Mouse (Mus musculus): Measurements from ENCODE around the gene Cbx3. TPM values are rescaled to one million over a fixed set of nuclear protein-coding genes. Genes with fewer than 3 reads are reported as not detected.
"Not testable (repeated sequence)": the region's sequence is repeated elsewhere in the genome, so short reads cannot be mapped to it uniquely, and the experiment has no call there.

Gene Cbx3
- polyA plus RNA-seq, 1 experiment from 2014 or later: 735 TPM

GRCm38 (mm10) chr6:51479136-51479731 lies 9.1 kb downstream of the Cbx3 start:
- H3K27me3 ChIP-seq (ENCODE audit: control insufficient read depth, insufficient read depth, low read length): no peaks in the 10 kb centered on the region
- ATAC-seq (replicated peaks; ENCODE audit: low FRiP score) (no peak), DNase-seq (ENCODE audit: low spot score) (no peak)
- H3K4me2 ChIP-seq (ENCODE audit: low read depth, low read length, severe bottlenecking): no peak overlapping the region
- H3K9me3 ChIP-seq (ENCODE audit: control insufficient read depth, low read length): no peaks in the 10 kb centered on the region
- peaks cover 28% of the 10 kb centered on the region for H3K36me3 ChIP-seq (ENCODE audit: control insufficient read depth, insufficient read depth, low read length)
- no peaks in the 10 kb centered on the region for H3K4me1 ChIP-seq (replicated peaks; ENCODE audit: control insufficient read depth, insufficient read depth, low read length)
- H3K9ac ChIP-seq (ENCODE audit: low read length): no peak overlapping the region
- WGBS: 95% methylated on average over 4 of the region's 4 CpGs
- H3K27ac ChIP-seq (ENCODE audit: low read depth, low read length): no peak overlapping the region
- no peak overlapping the region for H3K4me3 ChIP-seq (ENCODE audit: low read depth, low read length)

- Histone ChIP-seq H3K4me3 (ENCODE audit: low read depth, low read length) (no peak overlapping the region), H3K4me2 (ENCODE audit: low read depth, low read length, severe bottlenecking) (no peak overlapping the region), H3K9me3 (ENCODE audit: control insufficient read depth, low read length) (no peaks in the 10 kb centered on the region), H3K36me3 (ENCODE audit: control insufficient read depth, insufficient read depth, low read length) (peaks cover 25% of the 10 kb centered on the region), H3K27me3 (ENCODE audit: control insufficient read depth, insufficient read depth, low read length) (no peaks in the 10 kb centered on the region), H3K27ac (ENCODE audit: low read depth, low read length) (no peak overlapping the region), H3K4me1 (replicated peaks; ENCODE audit: control insufficient read depth, insufficient read depth, low read length) (no peaks in the 10 kb centered on the region), H3K9ac (ENCODE audit: low read length) (no peak overlapping the region)
- no peak for ATAC-seq (replicated peaks; ENCODE audit: low FRiP score)
- 96% methylated on average over 8 of the region's 8 CpGs for WGBS
- no peak for DNase-seq (ENCODE audit: low spot score)
These were observed 11.4 kb downstream of the Cbx3 start for GRCm38 (mm10) chr6:51481548-51481947.

GRCm38 (mm10) chr6:51483861-51484260 lies 13.7 kb downstream of the Cbx3 start:
- Histone ChIP-seq H3K27ac (ENCODE audit: low read depth, low read length) (no peak overlapping the region), H3K9ac (ENCODE audit: low read length) (no peak overlapping the region), H3K36me3 (ENCODE audit: control insufficient read depth, insufficient read depth, low read length) (peaks cover 19% of the 10 kb centered on the region), H3K4me2 (ENCODE audit: low read depth, low read length, severe bottlenecking) (no peak overlapping the region), H3K27me3 (ENCODE audit: control insufficient read depth, insufficient read depth, low read length) (no peaks in the 10 kb centered on the region), H3K9me3 (ENCODE audit: control insufficient read depth, low read length) (no peaks in the 10 kb centered on the region), H3K4me1 (replicated peaks; ENCODE audit: control insufficient read depth, insufficient read depth, low read length) (no peaks in the 10 kb centered on the region), H3K4me3 (ENCODE audit: low read depth, low read length) (no peak overlapping the region)
- 94% methylated on average over 3 of the region's 3 CpGs for WGBS
- ATAC-seq (replicated peaks; ENCODE audit: low FRiP score) (no peak), DNase-seq (ENCODE audit: low spot score) (no peak)

GRCm38 (mm10) chr6:51484556-51484955 lies 14.4 kb downstream of the Cbx3 start:
- ATAC-seq (replicated peaks; ENCODE audit: low FRiP score); DNase-seq (ENCODE audit: low spot score); H3K9ac ChIP-seq (ENCODE audit: low read length): not testable (repeated sequence)

GRCm38 (mm10) chr6:51485646-51486045 lies 15.5 kb downstream of the Cbx3 start:
- WGBS: 60% methylated on average over 2 of the region's 2 CpGs
- Histone ChIP-seq H3K9ac (ENCODE audit: low read length) (no peak overlapping the region), H3K9me3 (ENCODE audit: control insufficient read depth, low read length) (no peaks in the 10 kb centered on the region), H3K4me1 (replicated peaks; ENCODE audit: control insufficient read depth, insufficient read depth, low read length) (no peaks in the 10 kb centered on the region), H3K27me3 (ENCODE audit: control insufficient read depth, insufficient read depth, low read length) (no peaks in the 10 kb centered on the region), H3K36me3 (ENCODE audit: control insufficient read depth, insufficient read depth, low read length) (peaks cover 10% of the 10 kb centered on the region), H3K27ac (ENCODE audit: low read depth, low read length) (no peak overlapping the region), H3K4me3 (ENCODE audit: low read depth, low read length) (no peak overlapping the region), H3K4me2 (ENCODE audit: low read depth, low read length, severe bottlenecking) (no peak overlapping the region)
- ATAC-seq (replicated peaks; ENCODE audit: low FRiP score) (no peak), DNase-seq (ENCODE audit: low spot score) (no peak)

More at GRCm38 (mm10) chr6:51484556-51484955, 14.4 kb downstream of the Cbx3 start:
- not testable (repeated sequence) for H3K9me3 ChIP-seq (ENCODE audit: control insufficient read depth, low read length); H3K4me2 ChIP-seq (ENCODE audit: low read depth, low read length, severe bottlenecking); H3K4me3 ChIP-seq (ENCODE audit: low read depth, low read length); H3K27me3 ChIP-seq (ENCODE audit: control insufficient read depth, insufficient read depth, low read length); H3K27ac ChIP-seq (ENCODE audit: low read depth, low read length); H3K4me1 ChIP-seq (replicated peaks; ENCODE audit: control insufficient read depth, insufficient read depth, low read length)
- 87% methylated on average over 8 of the region's 8 CpGs for WGBS
- H3K36me3 ChIP-seq (ENCODE audit: control insufficient read depth, insufficient read depth, low read length): peaks cover 18% of the 10 kb centered on the region

GRCm38 (mm10) chr6:51486076-51486710 lies 16.0 kb downstream of the Cbx3 start:
- H3K36me3 ChIP-seq (ENCODE audit: control insufficient read depth, insufficient read depth, low read length): peaks cover 5% of the 10 kb centered on the region; the same call in 1 of the 2 replicates
- H3K27ac ChIP-seq (ENCODE audit: low read depth, low read length): no peak overlapping the region
- 75% methylated on average over 7 of the region's 7 CpGs for WGBS
- H3K9ac ChIP-seq (ENCODE audit: low read length): no peak overlapping the region
- no peak overlapping the region for H3K4me3 ChIP-seq (ENCODE audit: low read depth, low read length)
- no peaks in the 10 kb centered on the region for H3K4me1 ChIP-seq (replicated peaks; ENCODE audit: control insufficient read depth, insufficient read depth, low read length)
- no peak overlapping the region for H3K4me2 ChIP-seq (ENCODE audit: low read depth, low read length, severe bottlenecking)
- no peaks in the 10 kb centered on the region for H3K9me3 ChIP-seq (ENCODE audit: control insufficient read depth, low read length)
- no peak for DNase-seq (ENCODE audit: low spot score)
- no peaks in the 10 kb centered on the region for H3K27me3 ChIP-seq (ENCODE audit: control insufficient read depth, insufficient read depth, low read length)
- no peak for ATAC-seq (replicated peaks; ENCODE audit: low FRiP score)

- WGBS: 97% methylated on average over 5 of the region's 5 CpGs
- no peaks in the 10 kb centered on the region for H3K4me1 ChIP-seq (replicated peaks; ENCODE audit: control insufficient read depth, insufficient read depth, low read length)
- no peaks in the 10 kb centered on the region for H3K27me3 ChIP-seq (ENCODE audit: control insufficient read depth, insufficient read depth, low read length)
- no peak overlapping the region for H3K9ac ChIP-seq (ENCODE audit: low read length)
- no peak overlapping the region for H3K4me3 ChIP-seq (ENCODE audit: low read depth, low read length)
- no peak overlapping the region for H3K4me2 ChIP-seq (ENCODE audit: low read depth, low read length, severe bottlenecking)
- ATAC-seq (replicated peaks; ENCODE audit: low FRiP score) (no peak), DNase-seq (ENCODE audit: low spot score) (no peak)
- H3K27ac ChIP-seq (ENCODE audit: low read depth, low read length): no peak overlapping the region
- H3K9me3 ChIP-seq (ENCODE audit: control insufficient read depth, low read length): no peaks in the 10 kb centered on the region
- H3K36me3 ChIP-seq (ENCODE audit: control insufficient read depth, insufficient read depth, low read length): peaks cover 3% of the 10 kb centered on the region; the same call in 1 of the 2 replicates
These were observed 16.6 kb downstream of the Cbx3 start for GRCm38 (mm10) chr6:51486731-51487130.

GRCm38 (mm10) chr6:51489787-51490186 lies 19.6 kb downstream of the Cbx3 start:
- Histone ChIP-seq H3K9me3 (ENCODE audit: control insufficient read depth, low read length) (no peaks in the 10 kb centered on the region), H3K4me3 (ENCODE audit: low read depth, low read length) (no peak overlapping the region), H3K27me3 (ENCODE audit: control insufficient read depth, insufficient read depth, low read length) (no peaks in the 10 kb centered on the region), H3K9ac (ENCODE audit: low read length) (no peak overlapping the region), H3K36me3 (ENCODE audit: control insufficient read depth, insufficient read depth, low read length) (no peaks in the 10 kb centered on the region), H3K4me1 (replicated peaks; ENCODE audit: control insufficient read depth, insufficient read depth, low read length) (no peaks in the 10 kb centered on the region), H3K4me2 (ENCODE audit: low read depth, low read length, severe bottlenecking) (no peak overlapping the region), H3K27ac (ENCODE audit: low read depth, low read length) (no peak overlapping the region)
- DNase-seq (ENCODE audit: low spot score) (no peak), ATAC-seq (replicated peaks; ENCODE audit: low FRiP score) (no peak)
- WGBS: 64% methylated on average over 2 of the region's 2 CpGs
